Comparison of ENCODE assay signal across 18 mouse cellular contexts in the genomic region with DNA sequence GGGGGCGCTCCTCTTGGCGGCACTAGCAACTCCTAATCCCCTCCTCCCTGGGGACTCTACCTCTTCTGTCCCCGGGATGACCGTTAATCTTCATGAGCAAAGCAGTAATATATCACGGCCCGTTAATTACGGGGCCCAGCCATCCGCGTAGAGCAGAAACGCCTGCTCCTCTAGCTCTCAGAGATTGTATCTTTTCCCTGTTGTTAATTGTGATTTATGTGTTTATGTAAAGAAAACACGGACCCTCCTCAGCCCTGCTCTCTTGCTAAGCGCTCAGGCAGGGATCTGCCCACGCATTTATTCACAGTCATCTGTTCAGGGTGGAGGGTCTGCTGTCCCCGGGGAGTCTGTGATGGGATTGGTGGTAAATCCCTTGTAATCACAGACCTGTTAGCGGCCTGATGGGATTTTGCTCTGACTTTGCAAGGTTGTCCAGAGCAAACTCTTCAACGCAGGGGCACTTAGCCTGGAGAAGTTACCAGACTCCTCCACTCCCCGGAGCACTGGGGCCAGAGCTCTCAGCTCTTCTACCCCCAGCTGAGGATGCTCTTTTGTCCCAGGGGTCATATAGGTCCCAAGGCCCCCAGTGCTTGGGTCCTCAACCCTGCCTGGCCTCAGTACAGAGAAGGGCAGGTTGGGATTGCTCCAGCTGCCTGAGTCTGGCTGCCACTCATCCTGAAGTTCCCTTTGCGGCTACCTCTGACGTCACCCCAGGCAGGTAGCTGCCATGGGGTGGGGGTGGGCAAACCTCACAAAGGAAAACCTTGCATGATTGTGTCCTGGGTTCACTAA. TPM values are rescaled to one million over a fixed set of nuclear protein-coding genes. Genes with fewer than 3 reads are reported as not detected.
DNase-seq lines count a peak whose midpoint lies in the region; ATAC-seq and TF ChIP-seq lines count a peak whose summit lies in the region.
"Had no signal": no experiment of that assay in that cellular context is flagged by ENCODE, and none has a peak within 500 bp of the region (broad histone marks: within the 10 kb centered on the region; RNA-seq: fewer than 3 reads in every experiment).

No protein-coding gene starts in this region.

- peaks cover 59% of the 10 kb centered on the region for H3K27me3 ChIP-seq in heart, embryonic 10.5 days (ENCODE audit: insufficient read depth, poor library complexity, severe bottlenecking)
- H3K27me3 ChIP-seq in stomach, embryonic 14.5 days (ENCODE audit: control insufficient read depth, insufficient read depth, low read length), result no peaks in the 10 kb centered on the region
- no peaks in the 10 kb centered on the region for H3K27me3 ChIP-seq in stomach, postnatal 0 days (ENCODE audit: control insufficient read depth, insufficient read depth, low read length)

- no peak for DNase-seq in heart, embryonic 10.5 days (ENCODE audit: low spot score)
- DNase-seq in heart, adult 8-10 months (ENCODE audit: low spot score), result no peak
- DNase-seq in stomach, postnatal 0 days (ENCODE audit: low spot score), result no peak
- DNase-seq in mesoderm, embryonic 11.5 days (ENCODE audit: low read depth, low spot score), result peak; percentile 85
- DNase-seq in spleen, postnatal 4 days (ENCODE audit: low spot score in 2 of 2), result no peak
- DNase-seq in layer of hippocampus, adult 8-10 months (ENCODE audit: low spot score in 2 of 2), result no peak
- DNase-seq in left cerebral cortex, adult 9 months (ENCODE audit: low spot score in 2 of 2), result no peak
- DNase-seq: cerebellum, adult 9-11 months; right cerebral cortex, postnatal 14 days; thymus, postnatal 25 days had no signal

- no peak overlapping the region for H3K9ac ChIP-seq in stomach, embryonic 14.5 days (replicated peaks; ENCODE audit: low read depth, low read length)
- no peak overlapping the region for H3K9ac ChIP-seq in stomach, postnatal 0 days (ENCODE audit: low read length)
- H3K9ac ChIP-seq: heart, embryonic 13.5 days had no signal

- no peak for ATAC-seq in stomach, embryonic 14.5 days (ENCODE audit: insufficient number of reproducible peaks, insufficient read depth, low FRiP score, low read depth)
- no peak for ATAC-seq in stomach, postnatal 0 days (ENCODE audit: low FRiP score, low TSS enrichment)
- ATAC-seq: lung, postnatal 0 days had no signal

- peaks cover 37% of the 10 kb centered on the region for H3K36me3 ChIP-seq in heart, embryonic 10.5 days
- no peaks in the 10 kb centered on the region for H3K36me3 ChIP-seq in stomach, embryonic 14.5 days (ENCODE audit: control insufficient read depth, insufficient read depth, low read length)
- no peaks in the 10 kb centered on the region for H3K36me3 ChIP-seq in stomach, postnatal 0 days (ENCODE audit: control insufficient read depth, insufficient read depth, low read length)

- no peak for TF ChIP-seq EP300 in stomach, postnatal 0 days (optimal IDR thresholded peaks at IDR 0.05)

- WGBS in heart, embryonic 10.5 days, result 61% methylated on average over 19 of the region's 19 CpGs
- WGBS in stomach, embryonic 14.5 days, result 29% methylated on average over 19 of the region's 19 CpGs
- 45% methylated on average over 19 of the region's 19 CpGs for WGBS in stomach, postnatal 0 days

- H3K4me3 ChIP-seq in heart, embryonic 10.5 days, result no peak overlapping the region
- no peak overlapping the region for H3K4me3 ChIP-seq in stomach, embryonic 14.5 days (ENCODE audit: low read depth, low read length)
- H3K4me3 ChIP-seq in stomach, postnatal 0 days (ENCODE audit: low read depth, low read length), result no peak overlapping the region
- H3K4me3 ChIP-seq: heart, embryonic 13.5 days had no signal

- no peak overlapping the region for H3K4me2 ChIP-seq in stomach, embryonic 14.5 days (replicated peaks; ENCODE audit: low read depth, low read length)
- no peak overlapping the region for H3K4me2 ChIP-seq in stomach, postnatal 0 days (replicated peaks; ENCODE audit: low read depth)
- H3K4me2 ChIP-seq: heart, embryonic 13.5 days had no signal

- H3K27ac ChIP-seq in heart, embryonic 10.5 days, result 0 out of 2 replicates have a peak overlapping the region, but pooled peaks have one; percentile 25
- peak overlapping the region; percentile 27; the same call in 1 of the 2 replicates for H3K27ac ChIP-seq in stomach, embryonic 14.5 days (ENCODE audit: low read length)
- H3K27ac ChIP-seq in stomach, postnatal 0 days (replicated peaks), result no peak overlapping the region
- H3K27ac ChIP-seq: heart, embryonic 13.5 days had no signal

- no peak for TF ChIP-seq CTCF in stomach, postnatal 0 days (IDR thresholded peaks at IDR 0.05; ENCODE audit: low read depth)

- peaks cover 35% of the 10 kb centered on the region for H3K4me1 ChIP-seq in heart, embryonic 10.5 days
- peaks cover 18% of the 10 kb centered on the region for H3K4me1 ChIP-seq in stomach, embryonic 14.5 days (ENCODE audit: control insufficient read depth, insufficient read depth, low read length)
- H3K4me1 ChIP-seq in stomach, postnatal 0 days (replicated peaks; ENCODE audit: control insufficient read depth, insufficient read depth), result no peaks in the 10 kb centered on the region

- H3K9me3 ChIP-seq in heart, embryonic 10.5 days, result no peaks in the 10 kb centered on the region
- no peaks in the 10 kb centered on the region for H3K9me3 ChIP-seq in stomach, embryonic 14.5 days (ENCODE audit: control insufficient read depth, low read depth, low read length)
- H3K9me3 ChIP-seq in stomach, postnatal 0 days (ENCODE audit: control insufficient read depth, low read length), result no peaks in the 10 kb centered on the region

RNA-seq across cellular contexts. Expression of a gene that starts 11.0 kb away (rescaled TPM):
- polyA plus RNA-seq in heart, embryonic 10.5 days (2016; fragmentation: Nextera tagmentation; extraction: Ambion mirVana), result not detected in 2 replicates
- total RNA-seq in heart, adult 8-10 months (2022), result not detected
- polyA plus RNA-seq in stomach, embryonic 14.5 days (2014; fragmentation: Nextera tagmentation; extraction: Ambion mirVana), result not detected in 2 replicates
- not detected in 2 replicates for polyA plus RNA-seq in stomach, postnatal 0 days (2015; fragmentation: Nextera tagmentation; extraction: Ambion mirVana)
- under 1 TPM in 2 of 4 experiments, not detected in 2; 0.64 to 0.94 TPM for total RNA-seq in layer of hippocampus, adult 8-10 months (2022)
- total RNA-seq: gastrocnemius, adult 18-20 months; liver, adult 2 months; MEL; monocyte, adult 5-6 weeks had no signal
- polyA plus RNA-seq: C2C12; heart, embryonic 13.5 days; liver, adult 2 months; lung, postnatal 0 days had no signal

RNA-seq across cellular contexts. Expression of a gene that starts 45.5 kb away (rescaled TPM):
- polyA plus RNA-seq in heart, embryonic 10.5 days (2016; fragmentation: Nextera tagmentation; extraction: Ambion mirVana), result 3.3 and 7.4 TPM in 2 replicates
- 1 to 10 TPM in 1 of 4 experiments, under 1 TPM in 3; 0.47 to 1.2 (median 0.53) TPM for total RNA-seq in heart, adult 8-10 months (2022)
- 23.7 and 25.7 TPM in 2 replicates for polyA plus RNA-seq in stomach, embryonic 14.5 days (2014; fragmentation: Nextera tagmentation; extraction: Ambion mirVana)
- 38.5 and 41.2 TPM in 2 replicates for polyA plus RNA-seq in stomach, postnatal 0 days (2015; fragmentation: Nextera tagmentation; extraction: Ambion mirVana)
- total RNA-seq in layer of hippocampus, adult 8-10 months (2022), result 1 to 10 TPM in 3 of 4 experiments, under 1 TPM in 1; 0.63 to 2.0 (median 1.3) TPM
- total RNA-seq: MEL; monocyte, adult 5-6 weeks had no signal
- polyA plus RNA-seq: C2C12 had no signal
